Mouse (Mus musculus) liver, postnatal 0 days (tissue): ENCODE data around the gene Tmbim7. TPM values are rescaled to one million over a fixed set of nuclear protein-coding genes. Genes with fewer than 3 reads are reported as not detected.

ENCODE experiments used
- ATAC-seq: fragments of 200-750 bp; cut with Nextera tagmentation; 2 replicates; pipeline ENCODE4 v1.8.0; 2017; ENCODE audit warnings: mild to moderate bottlenecking, moderate library complexity
- DNase-seq: peaks from one replicate; pipeline ENCODE4 v3.0.0-alpha.2; 2016
- H3K27ac ChIP-seq: fragments of 300-500 bp; sonication (generic); 2 replicates; pipeline ENCODE4 v1.5.1; 2014; ENCODE audit warnings: antibody characterized with exemption, moderate library complexity, mild to moderate bottlenecking, low read depth
- H3K27me3 ChIP-seq: fragments of 300-500 bp; sonication (generic); 2 replicates; pipeline ENCODE4 v1.6.1; 2014; ENCODE audit warnings: low read length, control low read depth, mixed read lengths; ENCODE audit not compliant: insufficient read depth
- H3K36me3 ChIP-seq: fragments of 300-500 bp; sonication (generic); replicated peaks from 2 replicates; pipeline ENCODE4 v1.6.1; 2014; ENCODE audit warnings: mild to moderate bottlenecking, control low read depth, low read length, moderate library complexity, mixed read lengths; ENCODE audit not compliant: insufficient read depth
- H3K4me1 ChIP-seq: fragments of 300-500 bp; sonication (generic); 2 replicates; pipeline ENCODE4 v1.6.1; 2014; ENCODE audit warnings: antibody characterized with exemption, mild to moderate bottlenecking, control low read depth; ENCODE audit not compliant: insufficient read depth
- H3K4me2 ChIP-seq: fragments of 300-500 bp; sonication (generic); 2 replicates; pipeline ENCODE4 v1.6.1; 2014; ENCODE audit warnings: low read depth, mild to moderate bottlenecking, low read length, moderate library complexity, mixed read lengths
- H3K4me3 ChIP-seq: fragments of 300-500 bp; sonication (generic); 2 replicates; pipeline ENCODE4 v1.5.1; 2014; ENCODE audit warnings: low read depth, low read length
- H3K9ac ChIP-seq: fragments of 300-500 bp; sonication (generic); replicated peaks from 2 replicates; pipeline ENCODE4 v1.6.1; 2014; ENCODE audit warnings: mild to moderate bottlenecking, moderate library complexity
- H3K9me3 ChIP-seq: fragments of 300-500 bp; sonication (generic); 2 replicates; pipeline ENCODE4 v1.6.1; 2016; ENCODE audit warnings: mild to moderate bottlenecking, control low read depth, low read length, mixed read lengths
- CTCF ChIP-seq: sonication (generic); IDR thresholded peaks from 2 replicates; pipeline ENCODE4 v1.5.1; 2016; ENCODE audit warnings: antibody characterized with exemption, low read depth
- EP300 ChIP-seq: IDR thresholded peaks from 2 replicates; pipeline ENCODE4 v1.6.1; 2016; ENCODE audit warnings: antibody characterized with exemption, low read depth, mild to moderate bottlenecking
- WGBS: fragments of 180-500 bp; shearing (Covaris S2); extraction: QIAGEN DNeasy Blood & Tissue Kit; methylation state at CpG from one replicate; pipeline ENCODE4 v1.1.7; 2014; ENCODE audit not compliant: insufficient replicate concordance; 5-methylcytosine and 5-hydroxymethylcytosine counted together
- polyA plus RNA-seq: library from polyadenylated mRNA; unstranded; fragments of >200 nt; fragmentation: Nextera tagmentation; extraction: Ambion mirVana; gene quantifications from 2 replicates; pipeline ENCODE4 v1.2.1, GENCODE M21; 2015

Tmbim7 gene
- polyA plus RNA-seq, 1 experiment from 2014 or later: not detected

DNA sequence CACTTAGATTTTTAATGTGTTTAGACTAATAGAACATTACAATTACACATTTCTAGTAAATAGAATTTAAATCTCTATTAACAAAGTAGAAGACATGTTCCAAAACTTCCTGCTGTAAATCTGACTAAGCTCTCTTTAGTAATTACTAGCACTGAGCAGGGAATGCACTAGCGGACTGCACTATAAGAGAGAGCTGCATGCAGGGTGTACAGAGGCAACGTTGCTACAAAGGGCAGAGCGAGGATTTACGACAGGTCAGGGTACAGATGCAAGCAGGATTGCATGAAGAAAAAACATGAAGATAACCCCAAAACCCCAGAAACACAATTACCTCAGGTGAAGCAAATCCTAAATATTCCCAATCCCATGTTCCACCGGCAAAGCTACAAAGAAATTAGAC lies 49.0 kb downstream of the Tmbim7 start:
- H3K9ac ChIP-seq: no peak overlapping the region
- no peak for DNase-seq
- H3K4me1 ChIP-seq: no peaks in the 10 kb centered on the region
- no peak overlapping the region for H3K4me3 ChIP-seq
- H3K9me3 ChIP-seq: no peaks in the 10 kb centered on the region
- H3K27ac ChIP-seq: no peak overlapping the region
- no peaks in the 10 kb centered on the region for H3K27me3 ChIP-seq
- ATAC-seq: no peak
- H3K4me2 ChIP-seq: no peak overlapping the region
- peaks cover 13% of the 10 kb centered on the region for H3K36me3 ChIP-seq
- WGBS: 86% methylated on average over 5 of the region's 5 CpGs
- no peak for TF ChIP-seq EP300
- TF ChIP-seq CTCF: no peak

DNA sequence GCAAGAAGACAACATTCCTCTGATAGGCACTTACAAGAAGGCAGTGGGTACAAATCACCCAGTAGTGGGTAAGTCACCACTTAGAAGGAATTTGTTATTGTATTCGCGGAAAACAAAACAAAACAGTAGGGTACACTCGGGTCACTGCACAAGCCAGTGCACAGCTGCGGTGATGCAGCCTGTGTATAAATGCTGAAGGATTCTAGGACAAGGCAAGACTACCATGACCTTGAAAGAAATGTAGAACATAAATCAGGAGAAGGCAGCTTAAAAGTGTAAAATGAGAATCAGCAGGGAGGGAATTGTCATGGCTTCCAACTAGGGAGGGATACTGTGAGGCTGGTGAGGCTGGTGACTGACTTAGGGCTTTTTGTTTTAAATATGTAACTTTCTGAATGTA lies 51.2 kb downstream of the Tmbim7 start:
- H3K36me3 ChIP-seq: peaks cover 12% of the 10 kb centered on the region
- no peak overlapping the region for H3K4me2 ChIP-seq
- H3K4me3 ChIP-seq: no peak overlapping the region
- DNase-seq: no peak
- no peak overlapping the region for H3K27ac ChIP-seq
- H3K9me3 ChIP-seq: no peaks in the 10 kb centered on the region
- no peaks in the 10 kb centered on the region for H3K4me1 ChIP-seq
- H3K27me3 ChIP-seq: no peaks in the 10 kb centered on the region
- 96% methylated on average over 4 of the region's 4 CpGs for WGBS
- no peak for ATAC-seq
- TF ChIP-seq CTCF: no peak
- no peak for TF ChIP-seq EP300
- H3K9ac ChIP-seq: no peak overlapping the region

DNA sequence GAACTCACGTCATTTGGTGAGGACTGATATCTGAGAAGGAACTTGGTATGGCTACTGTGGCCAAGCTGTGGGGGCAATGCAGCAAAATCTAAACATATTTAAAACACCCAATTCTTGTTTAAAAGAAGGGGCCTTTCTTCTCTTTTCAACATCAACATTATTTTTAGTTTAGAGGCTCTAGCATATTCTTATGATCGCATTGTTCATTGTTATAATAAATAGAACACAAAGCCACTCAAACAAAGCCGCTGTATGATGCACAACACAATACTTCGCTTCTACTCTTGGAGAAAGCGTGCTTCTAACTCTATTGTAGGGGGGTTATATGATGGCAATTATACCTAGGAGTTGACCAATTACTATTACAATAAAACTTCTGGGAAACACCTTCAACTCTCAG lies 64.8 kb downstream of the Tmbim7 start:
- ATAC-seq: no peak
- DNase-seq: no peak

DNA sequence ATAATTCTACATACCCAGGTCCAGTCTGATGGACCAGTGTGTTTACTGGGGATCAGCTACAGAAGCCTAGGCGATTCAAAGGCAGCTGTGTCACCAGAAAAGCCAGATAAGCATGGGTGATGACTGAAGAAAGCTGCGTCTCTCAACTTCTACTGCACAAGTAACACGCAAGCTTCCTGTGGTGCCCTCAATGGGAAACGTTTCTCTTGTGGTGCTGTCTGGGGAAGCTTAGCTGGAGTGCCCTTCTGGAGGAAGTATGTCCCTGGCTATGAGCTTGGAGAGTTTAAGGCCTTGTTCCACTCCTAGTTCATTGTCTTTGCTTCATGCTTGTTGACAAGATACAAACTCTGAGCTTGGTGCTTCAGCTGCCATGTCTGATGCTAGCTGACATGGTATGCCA lies 68.4 kb downstream of the Tmbim7 start:
- Histone ChIP-seq H3K9ac (no peak overlapping the region), H3K4me2 (no peak overlapping the region), H3K36me3 (peaks cover 13% of the 10 kb centered on the region), H3K4me1 (no peaks in the 10 kb centered on the region), H3K27ac (no peak overlapping the region), H3K9me3 (no peaks in the 10 kb centered on the region), H3K4me3 (no peak overlapping the region), H3K27me3 (no peaks in the 10 kb centered on the region)
- TF ChIP-seq CTCF: no peak
- no peak for TF ChIP-seq EP300
- 70% methylated on average over 4 of the region's 4 CpGs for WGBS
- DNase-seq (no peak), ATAC-seq (no peak)

More for the DNA sequence above, 64.8 kb downstream of the Tmbim7 start:
- WGBS: 91% methylated on average over 5 of the region's 5 CpGs
- TF ChIP-seq CTCF: no peak
- no peak for TF ChIP-seq EP300
- H3K27me3 ChIP-seq: no peaks in the 10 kb centered on the region
- no peak overlapping the region for H3K4me2 ChIP-seq
- H3K9ac ChIP-seq: no peak overlapping the region
- H3K4me3 ChIP-seq: no peak overlapping the region
- H3K4me1 ChIP-seq: no peaks in the 10 kb centered on the region
- H3K27ac ChIP-seq: no peak overlapping the region
- H3K36me3 ChIP-seq: peaks cover 7% of the 10 kb centered on the region
- no peaks in the 10 kb centered on the region for H3K9me3 ChIP-seq

DNA sequence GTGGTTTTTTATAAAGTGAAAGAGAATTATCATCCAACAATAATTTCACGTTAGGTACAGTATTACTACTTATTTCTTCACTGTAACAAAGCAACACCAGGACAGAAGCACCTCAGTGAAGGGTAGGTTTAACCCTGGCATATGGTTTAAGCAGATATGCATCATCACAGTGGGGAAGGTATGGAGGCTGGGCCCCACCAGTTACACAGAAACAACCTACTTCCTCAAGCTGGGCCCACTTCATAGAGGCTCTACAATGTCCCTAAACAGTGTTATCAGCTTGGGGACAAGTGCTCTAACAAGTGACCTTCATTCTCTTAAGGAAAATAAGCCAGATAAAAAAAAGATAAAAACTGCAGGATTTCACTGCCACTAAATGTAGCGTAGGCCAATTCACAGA lies 71.9 kb downstream of the Tmbim7 start:
- Histone ChIP-seq H3K27ac (no peak overlapping the region), H3K9ac (no peak overlapping the region), H3K36me3 (peaks cover 17% of the 10 kb centered on the region), H3K4me2 (no peak overlapping the region), H3K4me1 (no peaks in the 10 kb centered on the region), H3K9me3 (no peaks in the 10 kb centered on the region), H3K4me3 (no peak overlapping the region), H3K27me3 (no peaks in the 10 kb centered on the region)
- WGBS: 62% methylated on average over 2 of the region's 2 CpGs
- DNase-seq (no peak), ATAC-seq (no peak)
- TF ChIP-seq EP300 (no peak), CTCF (no peak)

DNA sequence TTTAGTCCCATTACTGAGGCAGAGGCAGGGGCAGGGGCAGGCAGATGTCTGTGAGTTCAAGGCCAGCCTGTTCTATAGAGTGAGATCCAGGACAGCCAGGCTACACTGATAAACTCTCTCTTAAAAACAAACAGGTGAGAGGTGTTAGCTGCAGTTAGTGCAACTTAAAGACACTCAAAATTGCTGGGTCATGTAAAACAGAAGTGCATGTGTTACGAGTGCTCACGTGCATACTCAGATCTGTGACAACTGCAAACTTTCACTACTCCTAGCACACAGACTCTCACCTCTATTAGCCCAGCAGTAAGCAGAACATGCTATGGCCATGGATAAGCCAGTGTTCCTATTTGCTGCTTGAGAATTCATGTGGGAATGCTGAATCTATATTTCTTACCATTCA lies 72.4 kb downstream of the Tmbim7 start:
- H3K4me3 ChIP-seq: no peak overlapping the region
- ATAC-seq (no peak), DNase-seq (no peak)
- no peak overlapping the region for H3K9ac ChIP-seq
- WGBS: 67% methylated on average over 2 of the region's 2 CpGs
- H3K4me1 ChIP-seq: no peaks in the 10 kb centered on the region
- no peaks in the 10 kb centered on the region for H3K27me3 ChIP-seq
- TF ChIP-seq CTCF: no peak
- no peak for TF ChIP-seq EP300
- H3K9me3 ChIP-seq: no peaks in the 10 kb centered on the region
- H3K4me2 ChIP-seq: no peak overlapping the region
- no peak overlapping the region for H3K27ac ChIP-seq
- H3K36me3 ChIP-seq: peaks cover 19% of the 10 kb centered on the region

DNA sequence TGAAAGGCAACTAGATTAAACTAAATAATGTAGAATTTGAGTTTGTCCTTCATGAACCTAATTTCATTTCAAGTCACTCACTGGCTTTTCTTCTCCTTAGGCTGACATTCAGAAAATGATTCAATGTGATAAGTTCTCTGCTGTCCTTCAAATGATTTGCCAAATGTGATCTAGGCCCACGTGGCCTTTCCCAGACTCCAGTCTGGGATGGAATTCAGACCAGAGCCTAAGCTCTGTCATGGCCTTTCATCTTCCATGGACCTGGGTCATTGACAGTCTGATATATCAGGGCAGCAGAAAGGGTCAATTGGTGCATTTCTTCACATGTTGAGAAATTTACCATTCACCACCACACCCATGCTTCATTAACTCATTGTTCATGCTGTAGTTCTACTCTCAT lies 74.5 kb downstream of the Tmbim7 start:
- Histone ChIP-seq H3K27me3 (no peaks in the 10 kb centered on the region), H3K27ac (no peak overlapping the region), H3K36me3 (peaks cover 21% of the 10 kb centered on the region), H3K9ac (no peak overlapping the region), H3K9me3 (no peaks in the 10 kb centered on the region), H3K4me2 (no peak overlapping the region), H3K4me3 (no peak overlapping the region), H3K4me1 (no peaks in the 10 kb centered on the region)
- TF ChIP-seq CTCF (no peak), EP300 (no peak)
- ATAC-seq (no peak), DNase-seq (no peak)
- WGBS: 91% methylated on average over 1 of the region's 1 CpGs
